In genomic region chr2:102987708-102988010, GRCm38 (mm10) we compare ENCODE assay signal across 10 mouse cellular contexts.
"Had no signal": no experiment of that assay in that cellular context is flagged by ENCODE, and none has a peak within 500 bp of the region (broad histone marks: within the 10 kb centered on the region; RNA-seq: fewer than 3 reads in every experiment).

No protein-coding gene starts in this region.

- H3K36me3 ChIP-seq: kidney, embryonic 15.5 days; limb, embryonic 10.5 days; liver, embryonic 15.5 days; midbrain, embryonic 15.5 days; neural tube, embryonic 13.5 days had no signal

- H3K27ac ChIP-seq: kidney, embryonic 15.5 days; left cerebral cortex, adult 2 months; limb, embryonic 10.5 days; liver, embryonic 15.5 days; midbrain, embryonic 15.5 days; neural tube, embryonic 13.5 days had no signal

- DNase-seq: retina, postnatal 1 day; right cerebral cortex, postnatal 25 days; thymus, postnatal 14 days had no signal

- H3K4me3 ChIP-seq: kidney, embryonic 15.5 days; left cerebral cortex, adult 2 months; limb, embryonic 10.5 days; liver, embryonic 15.5 days; megakaryocyte, embryonic 14.5 days; midbrain, embryonic 15.5 days; neural tube, embryonic 13.5 days had no signal
